Mouse (Mus musculus) mature B cell (primary cell): ENCODE measurements at regions not wholly inside any gene's neighbourhood (a gene's known extent, or its start where the extent isn't known, plus 50 kb on each side); places are given as distances from the start of the nearest gene placed in this dataset.
"Not testable (repeated sequence)": the region's sequence is repeated elsewhere in the genome, so short reads cannot be mapped to it uniquely, and the experiment has no call there.

Source experiments
- in situ Hi-C: fragments of 300-500 bp; cut with MboI; formaldehyde crosslinking; loops from 2 replicates; pipeline ENCODE4 v1.14.3; 2019

DNA sequence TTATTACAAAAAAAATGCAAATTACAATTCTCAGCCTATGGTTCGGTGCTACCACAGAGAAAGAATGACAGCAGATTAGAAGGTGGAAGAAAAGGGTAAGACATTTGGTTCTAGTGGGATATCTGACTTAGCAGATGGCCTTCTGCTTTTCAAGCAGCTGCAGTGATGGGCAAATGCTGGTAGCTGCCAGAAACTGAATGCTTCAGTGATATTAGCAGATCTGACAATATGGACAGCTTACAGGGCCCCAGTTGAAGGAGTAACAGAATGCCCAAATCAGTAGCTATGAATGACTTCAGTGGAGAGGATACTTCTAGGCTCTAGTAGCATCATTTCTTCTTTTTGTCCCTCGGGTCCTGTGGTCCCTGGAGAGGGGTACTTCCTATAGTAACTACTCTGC lies 143.9 kb upstream of the Rps6ka3 start:
- in situ Hi-C loops, result no loop called here

DNA sequence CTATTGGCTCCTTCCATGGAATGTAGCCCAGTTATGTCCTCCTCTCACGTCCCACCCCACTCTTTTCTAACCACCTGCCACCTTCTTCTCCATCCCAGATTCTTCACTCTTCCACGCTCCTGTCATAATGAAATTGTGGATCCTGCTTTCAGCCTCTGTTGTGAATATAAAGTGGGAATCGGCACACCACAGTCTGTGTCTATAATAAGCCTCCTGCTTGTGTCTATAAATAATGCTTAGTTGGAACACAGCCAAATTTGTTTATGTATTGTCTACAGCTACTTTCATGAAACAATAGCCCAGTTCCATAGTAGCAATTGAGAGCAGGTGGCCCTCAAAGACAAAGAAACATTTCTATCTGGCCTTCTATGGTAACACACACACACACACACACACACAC lies 137.5 kb upstream of the Rps6ka3 start:
- in situ Hi-C loops, result no loop called here

DNA sequence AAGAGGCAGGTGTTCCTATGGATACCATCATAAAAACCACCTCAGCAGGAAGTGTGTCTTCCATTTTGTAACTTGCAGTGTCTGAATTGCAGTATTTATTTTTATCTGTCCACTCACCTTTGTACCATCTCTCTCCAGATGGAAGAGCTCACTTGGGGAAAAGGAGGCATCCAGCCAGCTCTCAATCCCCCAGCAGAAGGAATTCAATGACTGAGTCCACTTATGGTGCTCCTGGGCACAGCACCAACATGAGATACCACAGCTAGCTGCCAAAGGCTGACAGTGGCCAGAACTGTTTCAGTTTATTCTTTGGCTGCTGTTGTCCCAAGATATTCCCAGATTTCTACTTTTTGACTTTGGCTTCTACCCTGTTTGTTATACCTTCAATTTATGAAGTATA lies 136.6 kb upstream of the Rps6ka3 start:
- in situ Hi-C loops, result no loop called here

DNA sequence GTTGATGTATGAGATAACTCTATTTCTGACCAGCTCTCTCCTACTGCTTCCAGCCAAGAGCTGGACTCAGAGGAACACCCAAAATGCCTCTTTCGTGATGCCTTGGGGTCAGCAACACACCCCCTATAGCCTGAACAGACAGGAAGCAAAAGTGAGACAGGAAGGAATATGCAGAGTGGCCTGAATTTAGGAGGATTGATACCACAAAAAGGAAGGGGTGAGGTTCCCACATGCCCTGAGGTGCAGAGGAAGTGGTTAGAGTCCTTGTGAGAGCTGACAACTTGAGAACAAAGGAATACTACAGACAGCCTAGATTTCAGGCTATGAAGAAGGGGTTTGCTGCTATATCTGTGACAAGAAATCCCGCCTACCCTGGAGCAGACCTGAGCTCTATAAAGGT lies 129.6 kb upstream of the Rps6ka3 start:
- in situ Hi-C loops, result no loop called here

DNA sequence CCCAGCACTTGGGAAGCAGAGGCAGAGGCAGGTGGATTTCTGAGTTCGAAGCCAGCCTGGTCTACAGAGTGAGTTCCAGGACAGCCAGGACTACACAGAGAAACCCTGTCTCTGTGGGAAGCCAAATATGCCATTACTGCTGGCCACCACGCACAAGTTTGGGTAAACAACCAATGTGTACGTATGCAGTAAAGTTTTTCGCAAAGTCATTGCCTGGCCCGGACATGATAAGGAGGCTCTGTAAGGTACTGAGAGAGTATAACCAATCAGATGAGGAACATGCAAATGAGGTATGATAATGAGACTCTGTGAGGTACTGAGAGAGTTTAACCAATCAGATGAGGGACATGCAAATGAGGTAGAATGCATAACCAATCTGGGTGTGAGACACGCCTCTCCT lies 99.5 kb upstream of the Rps6ka3 start:
- in situ Hi-C loops, result not testable (repeated sequence)

DNA sequence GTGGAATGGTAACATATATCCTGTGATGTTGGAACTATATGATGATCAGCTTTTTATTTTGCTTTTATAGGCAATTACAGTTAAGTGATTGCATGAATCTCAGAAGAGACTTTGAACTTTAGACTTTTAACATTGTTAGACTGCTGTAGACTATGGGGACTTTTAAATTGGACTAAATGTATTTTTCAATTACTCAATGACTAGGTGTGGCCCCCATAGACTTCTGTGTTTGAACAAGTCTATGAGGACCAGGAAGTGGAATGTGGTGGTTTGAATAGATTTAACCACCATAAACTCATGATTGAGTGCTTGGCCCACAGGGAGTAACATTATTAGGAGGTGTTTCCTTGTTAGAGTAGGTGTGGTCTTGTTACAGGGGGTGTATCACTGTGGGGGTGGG lies 93.9 kb upstream of the Rps6ka3 start:
- in situ Hi-C loops, result no loop called here

DNA sequence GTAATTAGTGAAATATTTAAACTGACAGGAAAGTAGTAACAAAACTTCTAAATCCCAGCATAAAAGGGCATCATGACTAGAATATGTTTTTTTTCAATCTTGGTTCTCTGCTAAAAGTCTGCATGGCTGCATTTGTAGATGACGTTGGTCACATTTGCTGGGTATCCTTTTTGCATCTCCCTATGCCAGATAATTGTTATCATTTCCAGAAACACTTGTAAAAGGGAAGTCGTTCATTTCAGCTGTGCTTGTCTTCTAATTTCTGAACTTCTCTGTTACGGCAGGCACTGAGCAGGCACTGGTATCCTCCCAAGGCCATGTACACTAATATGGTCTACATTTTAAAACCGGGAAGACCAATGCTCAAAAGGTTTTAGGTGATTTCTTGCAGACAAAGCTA lies 69.6 kb upstream of the Rps6ka3 start:
- in situ Hi-C loops, result no loop called here

DNA sequence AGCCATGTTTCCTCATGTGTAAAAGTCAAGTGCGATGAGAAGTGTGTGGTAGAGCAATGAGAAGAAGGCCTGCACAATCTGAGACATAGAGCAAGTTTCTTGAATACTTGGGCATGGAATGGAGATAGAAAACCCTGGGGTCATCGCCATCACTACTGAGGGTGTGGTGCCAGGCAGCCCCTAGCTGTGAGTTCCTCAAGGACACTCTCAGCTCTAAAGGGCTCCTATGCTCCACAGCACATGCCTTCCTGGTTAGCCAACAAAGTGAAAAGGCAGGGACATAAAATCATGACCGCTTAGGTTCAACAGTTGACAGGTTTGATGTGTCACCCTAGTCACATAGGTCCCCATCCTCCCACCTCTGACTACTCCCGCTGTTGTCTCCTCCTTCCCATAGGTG lies 66.8 kb upstream of the Rps6ka3 start:
- in situ Hi-C loops, result no loop called here

DNA sequence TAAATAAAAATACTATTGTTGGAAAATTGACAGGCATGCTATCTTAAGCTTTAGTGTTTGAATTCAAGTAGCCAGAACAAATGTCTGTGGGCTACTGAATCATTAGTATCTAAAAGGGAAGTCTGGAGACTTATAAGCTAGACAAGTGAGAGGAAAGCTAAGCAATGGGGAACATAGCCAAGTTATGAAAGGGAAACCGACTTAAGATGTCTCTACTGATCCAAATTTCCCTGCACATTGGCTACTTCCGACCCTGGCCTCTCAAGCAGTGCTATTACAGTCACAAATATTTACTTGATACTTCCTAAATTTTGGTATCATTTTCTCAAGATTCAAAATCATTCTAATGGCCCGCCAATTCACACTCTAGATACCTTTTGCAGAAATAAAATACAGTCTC lies 65.4 kb upstream of the Rps6ka3 start:
- in situ Hi-C loops, result no loop called here

DNA sequence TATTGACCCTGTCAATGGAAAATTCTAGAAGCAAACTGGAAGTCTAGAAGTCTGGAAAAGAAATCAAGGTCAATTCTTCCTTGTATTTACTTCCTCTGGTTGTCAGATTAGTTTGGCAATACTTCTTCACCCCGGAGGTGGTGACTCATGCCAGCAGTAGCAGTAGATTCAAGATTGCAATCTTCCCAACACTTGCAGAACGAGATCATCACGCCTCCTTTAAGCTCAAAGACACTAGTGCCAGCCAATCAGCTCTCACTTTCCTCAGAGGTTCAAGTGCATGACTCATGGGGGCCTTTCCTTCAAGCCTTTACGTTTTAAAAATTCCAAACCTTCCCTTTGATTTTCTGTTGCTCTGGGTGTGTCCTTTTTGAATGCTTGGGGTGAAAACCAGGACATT lies 64.9 kb upstream of the Rps6ka3 start:
- in situ Hi-C loops, result no loop called here

DNA sequence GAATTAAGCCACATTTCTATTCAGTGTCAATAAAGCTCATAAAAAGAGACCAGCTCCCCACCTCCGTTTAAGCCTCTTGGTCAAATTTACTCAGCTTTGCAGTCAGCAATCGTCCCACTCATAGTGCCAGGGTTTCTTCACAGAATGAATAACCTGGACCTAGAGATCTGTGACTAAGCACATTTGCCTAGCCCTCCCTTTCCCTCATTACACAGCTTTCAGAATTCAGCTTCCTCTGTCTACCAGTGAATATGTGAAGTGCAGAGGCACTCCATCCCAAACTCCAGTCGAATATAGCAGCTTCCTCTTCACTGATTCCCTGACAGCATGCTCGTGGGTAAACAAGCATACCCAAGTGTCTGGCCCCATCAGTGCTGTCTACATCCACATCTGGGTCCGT lies 54.3 kb upstream of the Rps6ka3 start:
- in situ Hi-C loops, result no loop called here

DNA sequence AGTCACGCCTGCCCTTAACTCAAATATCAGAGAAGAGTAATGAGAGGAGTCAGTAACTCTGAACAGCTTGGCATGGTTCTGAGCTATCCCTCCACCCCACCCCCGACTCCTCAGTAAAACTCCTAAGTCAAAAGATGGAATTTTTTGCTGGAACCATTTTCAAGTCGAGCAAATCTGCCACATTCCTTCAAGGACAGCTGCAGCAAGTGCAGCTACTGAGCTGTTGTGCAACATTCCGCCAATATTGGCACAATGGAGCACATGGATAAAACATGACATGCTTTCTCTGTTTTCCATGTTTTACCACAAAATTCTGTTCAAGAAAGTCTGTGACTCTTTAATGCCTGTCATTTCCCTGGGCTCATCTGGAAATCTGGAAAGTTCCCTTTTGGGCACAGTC lies 53.1 kb upstream of the Rps6ka3 start:
- in situ Hi-C loops, result no loop called here

DNA sequence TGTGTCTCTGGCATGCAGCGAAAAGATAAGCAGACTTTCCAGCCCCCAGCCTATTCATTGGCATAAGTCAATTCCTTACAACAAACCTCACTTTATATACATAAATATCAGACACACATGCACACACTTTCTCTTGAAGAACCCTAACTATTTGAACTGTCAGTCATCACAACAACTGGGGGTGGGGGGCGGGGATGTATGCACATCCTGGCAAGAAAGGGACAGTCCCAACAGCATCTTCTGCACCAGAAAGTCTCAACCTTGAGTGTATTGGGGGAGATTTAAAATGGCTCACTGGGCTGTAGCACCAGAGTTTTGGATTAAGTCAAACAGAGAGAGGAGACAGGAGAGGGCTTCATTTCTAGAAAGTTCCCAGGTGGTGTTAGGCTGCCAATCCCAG lies 50.4 kb upstream of the Rps6ka3 start:
- in situ Hi-C loops, result no loop called here
